Mouse (Mus musculus) heart, postnatal 4 days (tissue): Measurements from ENCODE around the gene Gm20854. TPM values are rescaled to one million over a fixed set of nuclear protein-coding genes. Genes with fewer than 3 reads are reported as not detected.
"Not testable (repeated sequence)": the region's sequence is repeated elsewhere in the genome, so short reads cannot be mapped to it uniquely, and the experiment has no call there.

Experiments
- DNase-seq: peaks from one replicate; pipeline ENCODE4 v3.0.0; 2021
- total RNA-seq, 2 experiments: library from RNA; stranded (reverse); gene quantifications; 2 replicates each; pipeline ENCODE4 v1.2.3; 2021

Gm20854 gene
- total RNA-seq = not detected

- DNase-seq = not testable (repeated sequence)
These were observed at the start of gene Gm20854 for GRCm38 (mm10) chrY:85530808-85531207. Gene Gm20854 (minus strand): TSS chrY:85530908.
